Mouse (Mus musculus): ENCODE measurements at regions not wholly inside any gene's neighbourhood (a gene's known extent, or its start where the extent isn't known, plus 50 kb on each side); places are given as distances from the start of the nearest gene placed in this dataset.
A peak's percentile ranks its signal among the peaks of the same experiment; 100 is the strongest.

DNA sequence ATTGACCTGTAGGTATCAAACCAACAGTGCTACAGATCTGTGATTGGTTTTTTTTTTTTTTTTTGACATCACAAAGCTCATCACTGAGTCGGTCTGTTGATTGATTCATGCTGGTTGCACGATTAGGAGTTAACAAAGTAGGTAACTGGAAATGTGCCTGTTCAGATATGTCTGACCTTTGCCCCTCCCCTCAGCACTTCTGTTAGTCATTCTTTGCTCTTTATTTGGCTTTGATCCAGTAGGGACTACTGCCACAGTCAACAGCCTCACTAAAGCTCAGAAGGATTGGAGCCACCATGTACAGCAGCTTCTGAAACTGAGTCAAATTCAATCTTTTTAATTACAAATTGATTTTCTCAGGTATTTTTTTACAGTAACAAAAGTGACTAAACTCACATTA lies 870.7 kb upstream of the Lrfn5 start:
- no peak for DNase-seq (ENCODE audit: low read depth)

DNA sequence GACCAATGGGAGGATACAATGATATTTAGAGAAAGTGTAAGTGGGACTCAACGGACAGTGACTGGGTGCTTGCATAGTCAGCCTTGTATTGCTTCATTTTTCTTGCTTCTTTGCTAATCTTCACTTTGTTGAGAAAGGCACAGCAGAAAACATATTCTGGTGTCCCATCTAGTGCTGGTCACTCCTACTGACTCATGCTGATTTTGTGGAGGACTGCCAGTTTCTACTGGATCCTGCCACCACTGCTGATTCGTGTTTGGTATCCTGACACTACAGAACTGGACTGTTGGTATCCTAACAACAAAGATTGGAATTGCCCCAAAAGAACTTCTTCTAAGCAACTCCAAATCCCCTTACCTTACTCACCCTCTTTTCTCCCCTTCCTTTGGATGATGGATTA lies 847.2 kb upstream of the Lrfn5 start:
- DNase-seq (ENCODE audit: low read depth), result peak; percentile 8

DNA sequence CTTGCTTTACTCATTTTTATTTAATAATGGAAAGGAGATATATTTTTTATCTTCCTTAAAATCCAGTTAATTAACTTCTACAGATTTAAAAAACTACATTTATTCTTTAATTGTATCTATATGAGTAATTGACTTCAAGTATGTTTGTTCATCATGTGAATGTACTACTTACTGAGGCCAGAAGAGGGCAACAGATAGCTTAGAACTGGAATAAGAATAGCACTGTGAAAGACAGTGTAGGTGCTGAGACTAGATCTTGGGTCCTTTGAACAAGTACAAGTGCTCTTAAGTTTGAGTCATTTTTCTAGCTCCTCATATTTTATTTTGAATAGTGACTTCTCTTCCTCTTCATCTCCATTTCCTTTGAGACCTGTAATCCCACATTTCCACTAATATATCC lies 838.9 kb upstream of the Lrfn5 start:
- DNase-seq (ENCODE audit: low read depth), result no peak

DNA sequence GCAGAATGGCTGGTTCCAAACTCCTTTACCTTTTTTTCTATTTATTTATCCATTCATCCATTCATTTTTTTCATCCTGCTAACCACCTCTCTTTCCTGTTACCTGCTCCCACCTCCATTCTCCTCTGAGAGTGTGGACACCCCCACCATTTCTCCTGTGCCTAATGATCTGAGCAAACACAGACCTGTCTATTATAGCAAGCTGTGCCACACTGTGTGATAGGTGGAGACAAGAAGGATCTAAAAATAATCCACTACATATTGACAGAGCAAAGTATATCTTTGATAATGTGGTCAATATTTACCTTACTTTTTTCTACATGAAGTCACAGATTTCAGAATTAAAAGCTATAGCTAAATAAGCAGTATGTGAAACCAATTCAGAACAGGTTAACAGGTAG lies 805.6 kb upstream of the Lrfn5 start:
- no peak for DNase-seq (ENCODE audit: low read depth)
